21 mouse cellular contexts compared by ENCODE assay signal in the genomic region with DNA sequence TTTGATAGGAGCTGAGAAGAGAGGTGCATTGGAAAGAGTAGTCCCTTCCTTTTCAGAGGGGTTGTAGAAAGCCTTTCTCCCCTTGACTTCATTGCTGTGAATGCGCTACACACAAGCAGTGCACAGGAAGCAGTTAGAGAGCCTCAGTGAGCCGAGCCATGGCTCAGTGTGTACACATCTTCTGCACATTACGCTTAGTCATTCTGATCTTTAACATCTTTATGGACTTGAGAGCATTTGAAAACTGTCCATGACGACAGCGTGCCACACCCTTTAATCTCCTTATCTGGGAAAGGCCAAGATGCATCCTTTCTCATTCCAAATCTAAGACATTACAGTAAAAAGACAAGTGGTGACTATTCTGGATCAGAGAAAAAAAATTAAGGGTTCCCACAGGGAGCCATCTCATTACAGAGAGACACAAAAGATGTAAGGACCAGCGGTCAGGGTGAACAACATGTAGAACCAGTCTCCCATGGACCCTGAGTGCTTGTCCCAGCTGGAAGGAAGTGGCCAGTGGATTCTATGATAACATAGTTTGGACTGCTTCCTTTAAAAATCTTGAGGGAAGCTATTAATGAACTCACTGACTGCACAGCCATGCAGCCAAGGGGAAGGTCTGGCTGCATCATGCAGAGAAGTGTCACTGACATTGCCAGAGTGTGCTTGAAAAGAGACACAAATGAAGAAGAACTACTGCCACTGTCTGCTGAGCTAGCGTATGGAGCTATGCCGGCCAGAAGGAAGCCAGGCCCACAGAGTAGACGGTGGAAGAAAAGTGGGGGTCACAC. TPM values are rescaled to one million over a fixed set of nuclear protein-coding genes. Genes with fewer than 3 reads are reported as not detected.
DNase-seq lines count a peak whose midpoint lies in the region; ATAC-seq lines count a peak whose summit lies in the region.
"Had no signal": no experiment of that assay in that cellular context is flagged by ENCODE, and none has a peak within 500 bp of the region (broad histone marks: within the 10 kb centered on the region; RNA-seq: fewer than 3 reads in every experiment).

No protein-coding gene starts in this region.

- H3K9ac ChIP-seq in lung, embryonic 15.5 days: no peak overlapping the region
- H3K9ac ChIP-seq in heart, embryonic 16.5 days (ENCODE audit: low read length): no peak overlapping the region
- H3K9ac ChIP-seq: embryonic facial prominence, embryonic 15.5 days; forebrain, postnatal 0 days; hindbrain, embryonic 15.5 days; intestine, embryonic 15.5 days; limb, embryonic 12.5 days; liver, embryonic 14.5 days; neural tube, embryonic 15.5 days had no signal

- 54% methylated on average over 9 of the region's 9 CpGs for WGBS in lung, embryonic 15.5 days
- WGBS in heart, embryonic 16.5 days: 55% methylated on average over 9 of the region's 9 CpGs

- H3K27me3 ChIP-seq in lung, embryonic 15.5 days: no peaks in the 10 kb centered on the region
- H3K27me3 ChIP-seq in heart, embryonic 16.5 days (ENCODE audit: control insufficient read depth, insufficient read depth, low read length): no peaks in the 10 kb centered on the region
- H3K27me3 ChIP-seq: embryonic facial prominence, embryonic 15.5 days; hindbrain, embryonic 15.5 days; intestine, embryonic 15.5 days; limb, embryonic 12.5 days; neural tube, embryonic 15.5 days; Patski had no signal

- DNase-seq in lung, postnatal 14 days: no peak
- DNase-seq in heart, adult 9 months (ENCODE audit: low spot score in 2 of 2): peak; percentile 24 to 67
- DNase-seq in lung, postnatal 25 days (ENCODE audit: low spot score): peak; percentile 14
- DNase-seq in kidney, adult 11 months: no peak
- DNase-seq in thymus, postnatal 25 days: no peak
- DNase-seq: cerebellum, adult 11 months; forebrain, postnatal 0 days; kidney, postnatal 36 days; layer of hippocampus, adult 9-11 months; midbrain, embryonic 14.5 days; spleen, adult 18-20 months; thymus, postnatal 36 days had no signal

- no peak overlapping the region for H3K4me3 ChIP-seq in lung, embryonic 15.5 days
- H3K4me3 ChIP-seq in heart, embryonic 16.5 days (ENCODE audit: low read length): no peak overlapping the region
- H3K4me3 ChIP-seq: embryonic facial prominence, embryonic 15.5 days; hindbrain, embryonic 15.5 days; intestine, embryonic 15.5 days; limb, embryonic 12.5 days; neural tube, embryonic 15.5 days had no signal

- ATAC-seq in lung, embryonic 15.5 days (ENCODE audit: borderline replicate concordance, extremely low read depth, low FRiP score, low TSS enrichment): peak; percentile 79
- peak; percentile 46; the same call in 1 of the 2 replicates for ATAC-seq in heart, embryonic 16.5 days (replicated peaks; ENCODE audit: extremely low read depth, insufficient read depth, low FRiP score)
- ATAC-seq: forebrain, postnatal 0 days; intestine, embryonic 15.5 days; Patski had no signal

- H3K36me3 ChIP-seq in lung, embryonic 15.5 days: no peaks in the 10 kb centered on the region
- H3K36me3 ChIP-seq in heart, embryonic 16.5 days (ENCODE audit: control insufficient read depth, insufficient read depth): no peaks in the 10 kb centered on the region
- H3K36me3 ChIP-seq: embryonic facial prominence, embryonic 15.5 days; hindbrain, embryonic 15.5 days; intestine, embryonic 15.5 days; limb, embryonic 12.5 days; neural tube, embryonic 15.5 days had no signal

- peaks cover 21% of the 10 kb centered on the region for H3K4me1 ChIP-seq in lung, embryonic 15.5 days
- peaks cover 13% of the 10 kb centered on the region for H3K4me1 ChIP-seq in heart, embryonic 16.5 days (ENCODE audit: control insufficient read depth, insufficient read depth, low read length)
- H3K4me1 ChIP-seq: hindbrain, embryonic 15.5 days; intestine, embryonic 15.5 days; neural tube, embryonic 15.5 days had no signal

- no peak overlapping the region for H3K4me2 ChIP-seq in lung, embryonic 15.5 days
- H3K4me2 ChIP-seq in heart, embryonic 16.5 days (ENCODE audit: low read depth, low read length): no peak overlapping the region
- H3K4me2 ChIP-seq: embryonic facial prominence, embryonic 15.5 days; hindbrain, embryonic 15.5 days; intestine, embryonic 15.5 days; limb, embryonic 12.5 days; neural tube, embryonic 15.5 days had no signal

- H3K27ac ChIP-seq in lung, embryonic 15.5 days: peak overlapping the region; percentile 38
- peak overlapping the region; percentile 68 for H3K27ac ChIP-seq in heart, embryonic 16.5 days (ENCODE audit: low read length)
- H3K27ac ChIP-seq: embryonic facial prominence, embryonic 15.5 days; hindbrain, embryonic 15.5 days; intestine, embryonic 15.5 days; limb, embryonic 12.5 days; liver, embryonic 14.5 days; neural tube, embryonic 15.5 days had no signal

- H3K9me3 ChIP-seq in lung, embryonic 15.5 days: no peaks in the 10 kb centered on the region
- no peaks in the 10 kb centered on the region for H3K9me3 ChIP-seq in heart, embryonic 16.5 days (replicated peaks; ENCODE audit: control insufficient read depth, low read length)
- H3K9me3 ChIP-seq: embryonic facial prominence, embryonic 15.5 days; hindbrain, embryonic 15.5 days; intestine, embryonic 15.5 days; limb, embryonic 12.5 days; neural tube, embryonic 15.5 days had no signal

RNA-seq across cellular contexts. Expression of a gene that starts 42.6 kb away (rescaled TPM):
- polyA plus RNA-seq in lung, embryonic 15.5 days (2015; fragmentation: Nextera tagmentation; extraction: Ambion mirVana): 43.3 and 47.7 TPM in 2 replicates
- 57.5 and 60.2 TPM in 2 replicates for polyA plus RNA-seq in heart, embryonic 16.5 days (2015; fragmentation: Nextera tagmentation; extraction: Ambion mirVana)

Comparison
In these comparisons a context has a peak if more than half of its experiments do, and no peak if none do; other contexts are left out.
1. DNase-seq: peak in heart, adult 9 months (2 of 2) and lung, postnatal 25 days (single experiment); none in lung, postnatal 14 days (single experiment), kidney, adult 11 months (single experiment) and thymus, postnatal 25 days (single experiment).